Mouse (Mus musculus) midbrain, embryonic 15.5 days (tissue): ENCODE measurements around the gene Olfr90. TPM values are rescaled to one million over a fixed set of nuclear protein-coding genes. Genes with fewer than 3 reads are reported as not detected.

ENCODE experiments used
- polyA plus RNA-seq: library from polyadenylated mRNA; unstranded; fragments of >200 nt; fragmentation: Nextera tagmentation; extraction: Ambion mirVana; gene quantifications from 2 replicates; pipeline ENCODE4 v1.2.1, GENCODE M21; 2015

Gene Olfr90
- polyA plus RNA-seq, 1 experiment from 2014 or later: not detected

Other genes starting within 250 kb of the Olfr90 start
- 0.79 and 1.2 TPM in 2 replicates for gene Trim15, start 221.3 kb downstream of the Olfr90 start, polyA plus RNA-seq
- gene Trim10, start 218.9 kb downstream of the Olfr90 start, polyA plus RNA-seq: 1.2 and 1.5 TPM in 2 replicates
- not detected in 2 replicates for gene Trim40, start 198.4 kb downstream of the Olfr90 start, polyA plus RNA-seq
- gene Trim31, start 190.4 kb downstream of the Olfr90 start, polyA plus RNA-seq: not detected in 2 replicates
- 1.1 and 1.7 TPM in 2 replicates for gene Rnf39, start 145.6 kb downstream of the Olfr90 start, polyA plus RNA-seq
- gene Ppp1r11, start 136.8 kb downstream of the Olfr90 start, polyA plus RNA-seq: 163 and 172 TPM in 2 replicates
- 51.0 and 52.7 TPM in 2 replicates for gene Znrd1, start 129.9 kb downstream of the Olfr90 start, polyA plus RNA-seq
- gene Znrd1as, start 129.9 kb downstream of the Olfr90 start, polyA plus RNA-seq: 4.7 and 4.9 TPM in 2 replicates
- 0.40 and 0.68 TPM in 2 replicates for gene 2410137M14Rik, start 107.3 kb downstream of the Olfr90 start, polyA plus RNA-seq
- gene H2-M5, start 99.0 kb downstream of the Olfr90 start, polyA plus RNA-seq: 3.4 and 3.8 TPM in 2 replicates
- 289 and 324 TPM in 2 replicates for gene Zfp57, start 87.3 kb downstream of the Olfr90 start, polyA plus RNA-seq
- gene Mog, start 65.1 kb downstream of the Olfr90 start, polyA plus RNA-seq: 2.4 and 3.7 TPM in 2 replicates
- gene Gabbr1, start 42.5 kb downstream of the Olfr90 start, polyA plus RNA-seq: 86.4 and 88.8 TPM in 2 replicates
- not detected in 2 replicates for gene Olfr91, start 9.8 kb upstream of the Olfr90 start, polyA plus RNA-seq
- gene Olfr92, start 31.6 kb upstream of the Olfr90 start, polyA plus RNA-seq: not detected in 2 replicates
- gene Olfr93, start 73.0 kb upstream of the Olfr90 start, polyA plus RNA-seq: not detected in 2 replicates
- not detected in 2 replicates for gene Ubd, start 105.4 kb upstream of the Olfr90 start, polyA plus RNA-seq
- gene Olfr94, start 112.5 kb upstream of the Olfr90 start, polyA plus RNA-seq: 0.10 and 0.26 TPM in 2 replicates
- gene Olfr95, start 124.6 kb upstream of the Olfr90 start, polyA plus RNA-seq: not detected in 2 replicates
- not detected in 2 replicates for gene Olfr96, start 131.6 kb upstream of the Olfr90 start, polyA plus RNA-seq
- gene Olfr97, start 148.8 kb upstream of the Olfr90 start, polyA plus RNA-seq: not detected in 2 replicates
- gene Olfr98, start 175.2 kb upstream of the Olfr90 start, polyA plus RNA-seq: not detected in 2 replicates
- 1.3 and 1.6 TPM in 2 replicates for gene H2-M3, start 181.7 kb upstream of the Olfr90 start, polyA plus RNA-seq
- gene Olfr99, start 195.0 kb upstream of the Olfr90 start, polyA plus RNA-seq: not detected in 2 replicates
- gene Olfr101, start 215.8 kb upstream of the Olfr90 start, polyA plus RNA-seq: not detected in 2 replicates
- gene Olfr102, start 228.6 kb upstream of the Olfr90 start, polyA plus RNA-seq: not detected in 2 replicates